Mouse (Mus musculus) ES-E14 (cell line): ENCODE measurements around the gene Ttc4. TPM values are rescaled to one million over a fixed set of nuclear protein-coding genes. Genes with fewer than 3 reads are reported as not detected.

Source experiments
- DNase-seq: peaks from one replicate; pipeline ENCODE4 v3.0.0-alpha.2; 2013; ENCODE audit warnings: low read depth, low spot score
- H3K27ac ChIP-seq: 2 replicates; pipeline ENCODE4 v1.5.1; 2012; ENCODE audit warnings: low read depth, mild to moderate bottlenecking, low read length, moderate library complexity, mixed read lengths; ENCODE audit not compliant: poor library complexity, insufficient read depth, severe bottlenecking
- H3K36me3 ChIP-seq: 2 replicates; pipeline ENCODE4 v1.6.1; 2012; ENCODE audit warnings: mild to moderate bottlenecking, low read length, moderate library complexity, mixed read lengths; ENCODE audit not compliant: control insufficient read depth, poor library complexity, insufficient read depth, severe bottlenecking
- H3K4me1 ChIP-seq, 2 experiments: fragments of 150-350 bp in 1 of 2; sonication (generic) in 1 of 2; 2 replicates each; pipeline ENCODE4 v1.6.1; 2012; ENCODE audit warnings: low read length in 2 of 2, mild to moderate bottlenecking in 1 of 2, mixed read lengths in 1 of 2; ENCODE audit not compliant: control insufficient read depth in 2 of 2, insufficient read depth in 2 of 2, poor library complexity in 1 of 2
- H3K4me3 ChIP-seq, 2 experiments: fragments of 150-350 bp in 1 of 2; sonication (generic) in 1 of 2; 2 replicates each; pipeline ENCODE4 v1.5.1; 2012; ENCODE audit warnings: low read length in 2 of 2, low read depth in 1 of 2, mild to moderate bottlenecking in 1 of 2, mixed read lengths in 1 of 2; ENCODE audit not compliant: insufficient read depth in 1 of 2, poor library complexity in 1 of 2, severe bottlenecking in 1 of 2
- H3K9ac ChIP-seq: 2 replicates; pipeline ENCODE4 v1.6.1; 2012; ENCODE audit warnings: low read depth, mild to moderate bottlenecking, low read length, mixed read lengths; ENCODE audit not compliant: poor library complexity, insufficient read depth, severe bottlenecking
- H3K9me3 ChIP-seq: fragments of 150-350 bp; sonication (generic); 2 replicates; pipeline ENCODE4 v1.6.1; 2012; ENCODE audit warnings: low read depth, mild to moderate bottlenecking, low read length; ENCODE audit not compliant: control insufficient read depth, insufficient read depth
- CHD2 ChIP-seq: IDR thresholded peaks from 2 replicates; pipeline ENCODE4 v1.6.1; 2014; ENCODE audit warnings: mild to moderate bottlenecking, low read depth, low read length, inconsistent platforms
- HCFC1 ChIP-seq: IDR thresholded peaks from 2 replicates; pipeline ENCODE4 v1.6.1; 2012; ENCODE audit warnings: low read length, inconsistent platforms, borderline replicate concordance; ENCODE audit not compliant: insufficient read depth
- MAFK ChIP-seq: IDR thresholded peaks from 2 replicates; pipeline ENCODE4 v1.6.1; 2014; ENCODE audit warnings: mild to moderate bottlenecking, low read depth, low read length, inconsistent platforms; ENCODE audit not compliant: insufficient read depth
- ZC3H11A ChIP-seq: IDR thresholded peaks from 2 replicates; pipeline ENCODE4 v1.6.1; 2012; ENCODE audit warnings: low read depth, mild to moderate bottlenecking, inconsistent platforms, low read length, borderline replicate concordance
- ZNF384 ChIP-seq: IDR thresholded peaks from 2 replicates; pipeline ENCODE4 v1.6.1; 2012; ENCODE audit warnings: low read depth, low read length, inconsistent platforms
- in situ Hi-C, 2 experiments: fragments of 600-800 bp; cut with MboI; formaldehyde crosslinking; loops; one replicate each; pipeline ENCODE4 v1.15.1; 2025; ENCODE audit warnings: low sequenced_read_pairs in 2 of 2, inconsistent platforms in 1 of 2; ENCODE audit not compliant: unreplicated experiment in 2 of 2
- total RNA-seq: library from RNA; depleted of rRNA; stranded (reverse); fragments of 300-350 nt; gene quantifications from 2 replicates; pipeline ENCODE4 v1.2.3, GENCODE M21; 2012

Gene Ttc4
- total RNA-seq, 1 experiment: 47.1 TPM

- Histone ChIP-seq H3K4me3 (no peak overlapping the region), H3K27ac (no peak overlapping the region), H3K9ac (no peak overlapping the region), H3K36me3 (no peaks in the 10 kb centered on the region), H3K4me1 (peaks cover 4 to 7% of the 10 kb centered on the region in 2 experiments; a peak in 2 of 4 replicates), H3K9me3 (no peaks in the 10 kb centered on the region)
- TF ChIP-seq HCFC1 (no peak), ZNF384 (no peak), MAFK (no peak), ZC3H11A (no peak), CHD2 (no peak)
- peak; percentile 48 for DNase-seq
- in situ Hi-C loops: no loop called here
Observed at GRCm38 (mm10) chr4:106699989-106700388, 21.2 kb upstream of the Ttc4 start.

DNA sequence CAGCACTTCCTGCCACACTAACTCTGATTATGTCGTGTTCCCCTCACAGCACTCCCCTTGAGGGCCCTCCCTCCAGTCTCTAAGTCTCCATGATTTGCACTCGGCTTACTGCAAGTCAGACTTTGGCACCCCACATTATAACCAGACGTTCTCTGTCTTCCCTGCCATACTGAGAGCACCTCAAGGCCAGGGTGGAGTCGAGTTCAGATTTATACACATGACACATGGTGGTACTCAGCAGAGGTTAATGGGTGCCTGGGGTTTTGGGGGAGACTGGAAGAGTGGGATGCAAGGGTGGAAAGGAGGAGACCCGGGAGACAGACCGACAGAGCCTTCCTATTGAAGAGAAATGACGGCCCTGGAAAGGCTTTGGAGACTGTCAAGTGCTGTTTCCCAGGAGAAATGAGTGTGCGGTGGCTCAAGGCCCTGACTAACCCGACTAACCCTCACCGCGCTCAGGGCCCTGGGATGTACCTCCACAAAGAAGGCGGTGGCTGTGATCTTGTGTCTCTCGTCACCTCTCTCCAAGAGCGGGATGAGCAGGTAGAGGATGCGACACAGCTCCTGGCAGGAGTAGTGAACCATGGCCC lies 15.2 kb upstream of the Ttc4 start:
- Histone ChIP-seq H3K9ac (no peak overlapping the region), H3K4me3 (no peak overlapping the region), H3K36me3 (no peaks in the 10 kb centered on the region), H3K27ac (no peak overlapping the region), H3K9me3 (no peaks in the 10 kb centered on the region), H3K4me1 (no peaks in the 10 kb centered on the region)
- no peak for TF ChIP-seq ZNF384
- TF ChIP-seq ZC3H11A: no peak
- no peak for TF ChIP-seq CHD2
- no peak for TF ChIP-seq HCFC1
- TF ChIP-seq MAFK: no peak
- no peak for DNase-seq
- in situ Hi-C loops: no loop called here

- TF ChIP-seq ZNF384 (no peak), ZC3H11A (no peak), CHD2 (no peak), MAFK (no peak), HCFC1 (no peak)
- no peak overlapping the region for H3K9ac ChIP-seq
- no peak overlapping the region for H3K4me3 ChIP-seq
- no peak overlapping the region for H3K27ac ChIP-seq
- no peaks in the 10 kb centered on the region for H3K36me3 ChIP-seq
- no peaks in the 10 kb centered on the region for H3K9me3 ChIP-seq
- in situ Hi-C loops: no loop called here
- no peaks in the 10 kb centered on the region for H3K4me1 ChIP-seq
- DNase-seq: no peak
Observed at GRCm38 (mm10) chr4:106688636-106689296, 10.0 kb upstream of the Ttc4 start.

GRCm38 (mm10) chr4:106680955-106681354 lies 2.2 kb upstream of the Ttc4 start:
- Histone ChIP-seq H3K27ac (no peak overlapping the region), H3K9ac (no peak overlapping the region), H3K36me3 (peaks cover 5% of the 10 kb centered on the region), H3K4me1 (peaks cover 0 to 5% of the 10 kb centered on the region in 2 experiments; a peak in 3 of 4 replicates), H3K4me3 (no peak overlapping the region), H3K9me3 (no peaks in the 10 kb centered on the region)
- DNase-seq: no peak
- in situ Hi-C loops: no loop called here
- TF ChIP-seq ZC3H11A (no peak), HCFC1 (no peak), ZNF384 (no peak), CHD2 (no peak), MAFK (no peak)

DNA sequence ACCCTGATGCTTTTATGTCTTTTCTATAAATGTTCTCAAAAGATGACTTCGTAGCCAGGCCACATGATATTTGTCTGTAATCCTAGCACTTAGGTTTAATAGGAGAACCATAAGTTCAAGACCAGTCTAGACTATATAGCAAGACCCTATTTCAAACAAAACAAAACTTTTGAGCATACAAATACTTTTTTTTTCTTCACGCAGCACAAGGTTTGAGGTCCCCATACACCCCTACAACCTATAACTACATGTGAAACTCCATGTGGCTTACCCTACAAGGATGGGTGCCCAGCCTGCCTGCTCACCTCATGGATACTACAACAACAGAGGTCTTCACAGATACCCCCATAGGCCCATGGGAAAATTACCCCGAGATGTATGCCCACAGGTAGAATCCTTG lies 408 bp upstream of the Ttc4 start:
- in situ Hi-C loops: no loop called here
- no peak overlapping the region for H3K27ac ChIP-seq
- no peak overlapping the region for H3K9ac ChIP-seq
- no peak overlapping the region for H3K4me3 ChIP-seq
- TF ChIP-seq ZNF384 (no peak), ZC3H11A (no peak)
- peaks cover 21% of the 10 kb centered on the region for H3K36me3 ChIP-seq
- H3K4me1 ChIP-seq: peaks cover 0 to 5% of the 10 kb centered on the region in 2 experiments; a peak in 3 of 4 replicates
- H3K9me3 ChIP-seq: no peaks in the 10 kb centered on the region
- DNase-seq: no peak
